Mouse (Mus musculus) liver, embryonic 12.5 days (tissue): ENCODE results near the gene Tulp1. TPM values are rescaled to one million over a fixed set of nuclear protein-coding genes. Genes with fewer than 3 reads are reported as not detected.
"Not testable (repeated sequence)": the region's sequence is repeated elsewhere in the genome, so short reads cannot be mapped to it uniquely, and the experiment has no call there.

Experiments used
- ATAC-seq: fragments of 200-750 bp; cut with Nextera tagmentation; 2 replicates; pipeline ENCODE4 v1.8.0; 2017; ENCODE audit warnings: moderate number of reproducible peaks, mild to moderate bottlenecking, moderate library complexity
- H3K27ac ChIP-seq: fragments of 300-500 bp; sonication (generic); 2 replicates; pipeline ENCODE4 v1.5.1; 2016; ENCODE audit warnings: mild to moderate bottlenecking
- H3K27me3 ChIP-seq: fragments of 300-500 bp; sonication (generic); replicated peaks from 2 replicates; pipeline ENCODE4 v1.6.1; 2016; ENCODE audit warnings: mild to moderate bottlenecking, moderate library complexity
- H3K36me3 ChIP-seq: fragments of 300-500 bp; sonication (generic); 2 replicates; pipeline ENCODE4 v1.6.1; 2016; ENCODE audit warnings: mild to moderate bottlenecking, moderate library complexity
- H3K4me1 ChIP-seq: fragments of 300-500 bp; sonication (generic); 2 replicates; pipeline ENCODE4 v1.6.1; 2016
- H3K4me2 ChIP-seq: fragments of 300-500 bp; sonication (generic); 2 replicates; pipeline ENCODE4 v1.6.1; 2016; ENCODE audit warnings: mild to moderate bottlenecking, moderate library complexity
- H3K4me3 ChIP-seq: fragments of 300-500 bp; sonication (generic); 2 replicates; pipeline ENCODE4 v1.5.1; 2016; ENCODE audit warnings: mild to moderate bottlenecking, moderate library complexity
- H3K9ac ChIP-seq: fragments of 300-500 bp; sonication (generic); 2 replicates; pipeline ENCODE4 v1.6.1; 2016; ENCODE audit warnings: mild to moderate bottlenecking, moderate library complexity
- H3K9me3 ChIP-seq: fragments of 300-500 bp; sonication (generic); replicated peaks from 2 replicates; pipeline ENCODE4 v1.6.1; 2016; ENCODE audit warnings: mild to moderate bottlenecking, moderate library complexity
- WGBS: fragments of 180-500 bp; shearing (Covaris S2); methylation state at CpG from one replicate; pipeline ENCODE4 v1.1.7; 2016; ENCODE audit not compliant: insufficient replicate concordance; 5-methylcytosine and 5-hydroxymethylcytosine counted together
- polyA plus RNA-seq: library from polyadenylated mRNA; unstranded; fragments of >200 nt; fragmentation: Nextera tagmentation; extraction: Ambion mirVana; gene quantifications from 2 replicates; pipeline ENCODE4 v1.2.1, GENCODE M21; 2016

Tulp1 gene
- polyA plus RNA-seq: 1.4 and 1.6 TPM in 2 replicates

DNA sequence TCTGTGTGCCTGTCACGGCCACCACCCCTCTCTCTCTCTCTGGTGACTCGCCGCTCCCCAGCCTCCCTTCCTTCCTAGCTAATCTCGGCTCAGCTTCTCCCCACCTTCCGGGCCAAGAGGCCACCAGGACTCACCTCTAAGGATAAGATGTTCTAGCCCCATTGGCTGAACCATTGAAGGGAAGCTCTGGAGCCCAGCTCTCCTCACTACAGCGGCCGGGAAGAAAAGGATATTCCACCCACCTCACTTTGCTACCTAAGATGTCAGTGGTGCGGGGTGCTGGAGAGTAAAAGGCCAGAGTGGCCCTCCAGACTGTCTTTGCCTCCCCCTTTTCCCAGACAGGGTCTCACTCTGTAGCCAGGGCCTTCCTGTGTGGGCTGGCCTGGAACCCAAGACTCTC is at the start of gene Tulp1:
Gene Tulp1 (minus strand): TSS at position 101 of the 400 bp plus-strand sequence.
- peaks cover 40% of the 10 kb centered on the region for H3K4me1 ChIP-seq
- H3K36me3 ChIP-seq: no peaks in the 10 kb centered on the region
- peak within 1 kb of the TSS; percentile 43 for H3K4me2 ChIP-seq
- no peaks in the 10 kb centered on the region for H3K9me3 ChIP-seq
- no peak within 1 kb of the TSS for H3K27ac ChIP-seq
- peaks cover 72% of the 10 kb centered on the region for H3K27me3 ChIP-seq
- no peak for ATAC-seq
- H3K9ac ChIP-seq: no peak within 1 kb of the TSS
- 20% methylated on average over 8 of the region's 8 CpGs for WGBS
- peak within 1 kb of the TSS; percentile 7; the same call in 1 of the 2 replicates for H3K4me3 ChIP-seq

DNA sequence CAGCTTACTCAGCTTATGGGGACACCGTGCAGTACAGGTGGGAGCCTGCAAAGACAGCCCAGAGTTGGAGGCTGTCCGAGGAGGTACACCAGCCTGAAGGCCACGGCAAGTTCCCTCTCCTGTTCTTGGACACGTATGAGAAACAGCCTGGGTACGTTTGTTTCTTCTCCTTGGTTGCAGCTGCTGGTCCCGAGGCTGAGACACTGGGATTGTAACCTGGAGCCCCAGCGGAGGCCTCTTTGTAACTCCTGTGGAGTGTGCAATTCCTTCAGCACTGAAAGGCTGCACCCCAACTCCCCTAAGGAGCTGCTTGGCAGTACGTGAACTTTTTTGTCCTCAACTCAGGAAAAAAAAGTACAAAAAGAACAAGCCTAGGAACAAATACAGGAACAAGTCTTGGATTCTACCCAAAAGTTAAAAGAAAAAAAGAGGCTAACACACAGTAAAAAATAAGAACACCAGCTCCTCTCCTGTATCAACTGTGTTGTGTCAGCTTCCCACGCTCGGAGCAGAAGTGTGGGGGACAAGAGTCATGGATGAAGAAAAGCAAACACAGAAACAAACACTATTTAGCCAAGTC is 46.4 kb upstream of the Tulp1 start:
- Histone ChIP-seq H3K4me3 (no peak overlapping the region), H3K27me3 (no peaks in the 10 kb centered on the region), H3K36me3 (peaks cover 50% of the 10 kb centered on the region), H3K27ac (no peak overlapping the region), H3K4me1 (peaks cover 10% of the 10 kb centered on the region), H3K9me3 (no peaks in the 10 kb centered on the region), H3K9ac (no peak overlapping the region), H3K4me2 (no peak overlapping the region)
- ATAC-seq: no peak
- WGBS: 78% methylated on average over 10 of the region's 10 CpGs

DNA sequence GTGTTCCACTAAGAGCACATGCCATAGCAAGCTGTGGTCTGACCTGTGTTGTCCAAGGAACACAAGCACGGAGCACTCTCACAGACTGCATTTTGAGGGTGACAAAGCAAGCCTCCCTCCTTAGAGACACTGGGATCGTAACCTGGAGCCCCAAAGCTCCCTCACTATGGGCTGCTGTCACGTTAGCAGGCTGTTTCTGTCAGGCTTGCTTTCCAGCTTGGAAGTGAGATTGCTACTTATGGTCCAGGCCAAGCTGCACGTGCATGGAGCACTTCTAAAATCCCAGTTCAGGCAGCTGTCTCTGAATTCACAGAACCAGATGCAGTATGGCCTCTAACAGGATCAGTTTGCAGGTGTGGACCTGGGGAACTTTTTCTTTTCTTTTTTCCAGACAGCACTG is 45.7 kb upstream of the Tulp1 start:
- WGBS: 78% methylated on average over 4 of the region's 4 CpGs
- Histone ChIP-seq H3K9ac (no peak overlapping the region), H3K36me3 (peaks cover 56% of the 10 kb centered on the region)

DNA sequence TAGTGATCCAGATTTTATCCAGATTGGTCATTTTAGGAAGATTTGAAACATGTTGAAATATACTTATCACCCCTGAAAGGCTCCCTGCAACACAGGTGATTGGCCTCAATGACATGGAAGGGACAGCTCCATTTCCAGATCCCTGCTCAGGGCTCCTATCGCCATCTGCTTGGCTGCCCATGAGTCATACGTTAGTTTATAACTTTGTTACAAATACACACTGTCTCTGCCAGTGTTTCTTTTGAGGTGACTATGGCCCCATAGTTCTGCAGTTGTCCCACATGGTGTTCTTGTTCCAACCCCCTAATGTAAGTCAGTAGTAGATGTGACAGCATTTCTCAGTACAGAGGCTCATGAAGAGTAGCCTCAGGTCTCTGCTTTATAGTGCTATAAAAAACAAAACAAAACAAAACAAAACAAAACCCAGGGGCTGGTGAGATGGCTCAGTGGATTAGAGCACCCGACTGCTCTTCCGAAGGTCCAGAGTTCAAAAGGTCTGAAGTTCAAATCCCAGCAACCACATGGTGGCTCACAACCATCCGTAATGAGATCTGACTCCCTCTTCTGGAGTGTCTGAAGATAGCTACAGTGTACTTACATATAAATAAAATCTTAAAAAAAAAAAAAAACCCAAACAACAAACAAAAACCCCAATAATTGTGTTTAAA is 43.4 kb upstream of the Tulp1 start:
- peaks cover 10% of the 10 kb centered on the region for H3K4me1 ChIP-seq
- 0 out of 2 replicates have a peak, but pooled peaks cover 3% of the 10 kb centered on the region for H3K9me3 ChIP-seq
- no peak overlapping the region for H3K9ac ChIP-seq
- H3K36me3 ChIP-seq: peaks cover 58% of the 10 kb centered on the region
- ATAC-seq: no peak
- no peak overlapping the region for H3K4me3 ChIP-seq
- H3K27me3 ChIP-seq: no peaks in the 10 kb centered on the region
- no peak overlapping the region for H3K4me2 ChIP-seq
- WGBS: 70% methylated on average over 5 of the region's 5 CpGs
- H3K27ac ChIP-seq: no peak overlapping the region

More for the DNA sequence above, 45.7 kb upstream of the Tulp1 start:
- Histone ChIP-seq H3K4me1 (peaks cover 10% of the 10 kb centered on the region), H3K4me3 (no peak overlapping the region), H3K9me3 (no peaks in the 10 kb centered on the region), H3K27ac (no peak overlapping the region), H3K4me2 (no peak overlapping the region), H3K27me3 (no peaks in the 10 kb centered on the region)
- ATAC-seq: no peak

DNA sequence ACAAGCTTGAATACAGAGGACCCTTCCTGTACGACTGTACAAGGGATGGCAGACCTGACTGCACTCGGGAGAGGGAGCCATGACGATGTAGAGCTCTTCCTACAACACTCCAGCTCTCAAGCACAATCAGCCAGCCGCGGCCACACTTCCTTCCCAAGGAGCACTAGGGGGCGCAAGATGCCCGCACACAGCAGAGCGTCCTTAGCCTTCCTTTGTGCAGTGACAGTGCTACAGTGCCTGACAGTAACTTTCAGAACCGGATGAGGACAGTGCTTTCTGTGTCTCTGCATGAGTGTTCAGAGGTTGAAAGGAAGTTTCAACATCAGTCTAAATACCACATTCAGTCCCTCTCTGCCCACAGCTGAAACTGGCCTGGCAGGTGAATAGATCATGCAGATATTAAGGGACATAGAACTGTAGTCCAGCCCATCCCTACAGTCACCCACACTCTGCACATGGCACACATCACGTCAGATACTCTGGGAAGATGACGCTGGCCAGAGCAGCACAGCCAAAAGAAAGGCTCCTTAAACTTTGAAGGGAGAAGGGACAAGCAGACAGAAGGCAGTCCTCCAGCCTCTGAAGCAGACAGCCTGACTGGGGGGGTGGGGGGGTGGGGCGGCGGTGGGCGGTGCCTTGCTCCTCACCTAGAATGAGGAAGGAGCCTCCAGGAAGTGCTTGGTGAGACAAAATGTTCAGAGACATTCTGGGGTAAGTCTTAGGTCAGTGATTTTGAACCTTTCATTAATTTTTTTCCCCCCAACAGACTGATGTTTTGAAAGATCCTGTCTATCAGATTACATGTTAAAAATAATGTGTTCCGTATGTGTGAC is 42.6 kb upstream of the Tulp1 start:
- Histone ChIP-seq H3K9me3 (0 out of 2 replicates have a peak, but pooled peaks cover 3% of the 10 kb centered on the region), H3K4me2 (no peak overlapping the region), H3K4me3 (no peak overlapping the region), H3K36me3 (peaks cover 54% of the 10 kb centered on the region), H3K27ac (peak overlapping the region; percentile 17; the same call in 1 of the 2 replicates), H3K9ac (no peak overlapping the region), H3K4me1 (peaks cover 10% of the 10 kb centered on the region), H3K27me3 (no peaks in the 10 kb centered on the region)
- WGBS: 29% methylated on average over 15 of the region's 15 CpGs
- peak; percentile 49; the same call in 1 of the 2 replicates for ATAC-seq

DNA sequence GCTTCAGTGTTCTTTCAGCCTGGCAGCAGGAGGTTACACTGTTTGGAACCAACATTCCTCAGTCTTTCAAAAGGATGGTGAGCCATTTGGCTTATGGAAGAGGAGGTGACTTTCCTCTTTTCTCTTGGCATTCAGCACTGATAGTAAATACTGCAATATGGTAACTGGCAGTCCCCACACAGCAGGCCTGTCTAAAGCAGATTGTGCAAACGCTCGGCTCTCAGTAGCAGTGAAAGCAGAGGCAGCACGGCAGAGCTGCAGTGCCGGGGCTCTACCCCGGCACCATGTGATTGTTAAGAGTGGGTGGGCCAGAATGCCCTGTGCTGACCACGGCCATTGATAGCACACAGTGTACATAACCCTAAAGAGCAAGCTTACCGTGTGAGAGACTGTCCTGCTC is 41.4 kb upstream of the Tulp1 start:
- Histone ChIP-seq H3K9ac (no peak overlapping the region), H3K4me2 (no peak overlapping the region), H3K4me1 (peaks cover 10% of the 10 kb centered on the region), H3K27me3 (no peaks in the 10 kb centered on the region), H3K27ac (no peak overlapping the region), H3K4me3 (no peak overlapping the region), H3K9me3 (0 out of 2 replicates have a peak, but pooled peaks cover 3% of the 10 kb centered on the region), H3K36me3 (peaks cover 54% of the 10 kb centered on the region)
- ATAC-seq: no peak
- 79% methylated on average over 7 of the region's 7 CpGs for WGBS

DNA sequence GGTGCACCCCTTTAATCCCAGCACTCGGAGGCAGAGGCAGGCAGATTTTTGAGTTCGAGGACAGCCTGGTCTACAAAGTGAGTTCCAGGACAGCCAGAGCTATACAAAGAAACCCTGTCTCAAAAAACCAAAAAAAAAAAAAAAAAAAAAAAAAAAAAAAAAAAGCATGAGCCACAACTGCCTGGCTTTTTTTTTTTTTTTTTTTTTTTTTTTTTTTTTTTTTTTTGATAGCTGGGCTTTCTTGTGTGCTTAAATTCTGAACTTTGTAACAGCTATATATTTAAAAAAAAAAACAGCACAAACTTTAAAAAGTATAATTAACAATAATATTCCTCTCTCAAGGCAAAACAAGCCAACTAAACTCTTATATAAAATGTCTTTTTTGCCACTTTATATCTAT is 39.7 kb upstream of the Tulp1 start:
- H3K4me3 ChIP-seq, H3K9ac ChIP-seq, H3K4me1 ChIP-seq, H3K27me3 ChIP-seq, ATAC-seq, H3K4me2 ChIP-seq, H3K9me3 ChIP-seq, H3K27ac ChIP-seq: not testable (repeated sequence)
- H3K36me3 ChIP-seq: peaks cover 53% of the 10 kb centered on the region
- WGBS: 82% methylated on average over 2 of the region's 2 CpGs

DNA sequence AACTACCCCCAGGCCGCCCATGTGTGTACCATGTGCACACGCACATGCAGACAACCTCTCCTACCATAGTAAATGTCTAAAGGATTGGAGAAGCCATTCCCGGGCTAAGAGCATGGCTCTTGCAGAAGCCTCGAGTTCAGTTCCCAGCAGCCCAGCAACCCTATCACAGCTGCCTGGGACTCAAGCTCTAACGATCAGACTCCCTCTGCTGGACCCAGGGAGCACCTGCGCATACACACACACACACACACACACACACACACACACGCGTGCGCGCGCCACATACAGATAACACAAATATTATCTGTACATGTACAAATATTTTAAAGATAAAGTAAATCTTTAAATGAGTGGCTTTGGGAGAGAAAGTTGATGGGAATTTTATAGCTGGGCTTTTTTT is 39.3 kb upstream of the Tulp1 start:
- H3K4me1 ChIP-seq: peaks cover 10% of the 10 kb centered on the region
- H3K36me3 ChIP-seq: peaks cover 57% of the 10 kb centered on the region
- no peak overlapping the region for H3K4me2 ChIP-seq
- no peaks in the 10 kb centered on the region for H3K27me3 ChIP-seq
- no peak overlapping the region for H3K9ac ChIP-seq
- 84% methylated on average over 11 of the region's 11 CpGs for WGBS
- H3K9me3 ChIP-seq: 0 out of 2 replicates have a peak, but pooled peaks cover 3% of the 10 kb centered on the region
- no peak for ATAC-seq
- no peak overlapping the region for H3K4me3 ChIP-seq
- no peak overlapping the region for H3K27ac ChIP-seq

DNA sequence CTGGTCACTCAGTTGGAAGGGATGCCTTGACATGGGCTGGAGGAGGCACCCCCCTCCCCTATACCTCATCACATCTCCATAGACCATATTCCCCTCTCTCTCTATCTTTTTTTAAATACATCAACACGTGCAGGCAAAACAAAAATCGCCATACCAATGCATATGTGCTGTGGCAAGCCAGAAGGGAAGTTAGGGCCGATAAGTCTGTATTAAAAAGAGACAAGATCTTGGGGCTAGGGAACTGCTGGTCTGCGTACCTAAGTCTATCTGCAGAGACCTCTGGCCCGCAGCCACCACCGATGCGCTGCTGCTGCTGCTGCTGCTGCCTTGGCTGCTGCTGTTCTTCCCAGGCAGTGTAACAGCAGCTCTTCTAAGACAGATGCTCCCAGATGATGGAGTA is 30.0 kb upstream of the Tulp1 start:
- no peak overlapping the region for H3K9ac ChIP-seq
- H3K27ac ChIP-seq: no peak overlapping the region
- WGBS: 60% methylated on average over 7 of the region's 7 CpGs
- H3K4me1 ChIP-seq: peaks cover 14% of the 10 kb centered on the region
- H3K27me3 ChIP-seq: no peaks in the 10 kb centered on the region
- no peak for ATAC-seq
- H3K4me2 ChIP-seq: no peak overlapping the region
- no peak overlapping the region for H3K4me3 ChIP-seq
- H3K9me3 ChIP-seq: no peaks in the 10 kb centered on the region
- peaks cover 26% of the 10 kb centered on the region for H3K36me3 ChIP-seq

DNA sequence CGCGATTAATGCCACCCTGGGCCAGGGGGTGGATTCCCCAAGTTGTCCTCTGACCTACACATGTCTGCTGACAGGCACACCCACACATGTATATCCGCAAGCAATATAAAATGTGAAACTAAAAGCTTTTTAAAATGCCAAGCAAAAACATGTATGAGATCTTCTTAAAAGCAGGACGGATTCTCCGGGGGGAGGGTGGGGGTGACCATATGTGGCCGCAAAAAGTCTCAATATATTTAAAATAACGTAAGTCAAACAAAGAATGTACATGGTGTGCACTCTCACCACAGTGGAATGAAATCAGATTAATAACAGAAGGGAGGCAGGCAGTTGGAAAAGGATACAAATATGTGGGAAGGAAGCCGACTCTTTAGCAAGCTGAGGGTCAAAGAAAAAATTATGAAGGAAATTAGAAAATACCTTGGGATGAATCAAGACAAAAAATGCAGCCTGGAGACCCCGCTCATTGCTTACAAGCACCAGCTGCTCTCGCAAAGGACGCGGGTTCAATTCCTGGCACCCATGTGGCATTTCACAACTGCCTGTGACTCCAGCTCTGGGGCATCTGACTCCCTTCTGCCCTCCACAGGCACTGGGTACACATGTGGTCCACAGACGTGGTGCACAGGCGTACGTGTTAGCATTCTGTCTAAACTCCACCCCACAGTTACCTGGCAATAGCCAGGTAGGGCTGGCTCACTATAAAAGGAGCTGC is 29.2 kb upstream of the Tulp1 start:
- ATAC-seq: no peak

DNA sequence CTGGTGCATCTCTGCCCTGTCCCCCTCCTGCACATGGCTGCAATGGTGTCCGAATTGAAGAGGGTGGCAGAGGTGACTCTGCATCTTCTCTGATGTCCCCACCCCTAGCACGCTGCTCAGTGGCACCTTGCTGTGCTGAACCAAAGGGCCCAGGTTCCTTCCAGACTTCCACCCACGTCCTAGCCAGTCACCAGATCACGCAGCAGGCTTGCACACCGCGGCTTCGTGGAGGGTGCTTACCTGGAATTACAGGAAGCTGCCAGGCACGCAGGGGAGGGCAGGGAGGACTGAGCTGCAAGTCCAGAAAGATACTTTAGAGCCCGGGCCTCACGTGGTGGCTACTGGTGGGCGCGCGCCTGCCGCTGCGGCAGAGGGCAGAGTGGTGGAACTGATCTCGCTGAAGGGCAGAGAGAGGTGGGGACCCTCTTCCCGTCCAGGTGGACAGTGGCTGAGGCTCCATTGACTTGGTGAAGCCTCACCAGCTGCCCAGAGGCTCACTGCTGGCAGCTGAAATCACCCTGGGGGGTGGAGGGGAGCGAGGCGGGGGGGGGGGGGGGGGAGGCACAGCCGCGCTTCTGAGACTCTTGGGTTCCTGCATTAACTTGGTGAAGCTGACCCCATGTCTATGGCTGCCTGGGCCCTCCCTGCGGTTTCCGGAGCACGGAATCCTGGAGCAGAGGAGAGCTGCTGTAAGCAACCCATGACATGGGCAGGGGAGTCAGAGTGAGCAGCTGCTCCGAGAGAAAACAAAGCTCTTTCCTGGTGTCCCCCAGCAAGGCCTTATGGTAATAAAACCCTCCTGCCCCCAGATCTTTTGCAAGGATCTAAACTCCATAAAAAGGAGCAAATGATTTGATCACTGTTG is 26.8 kb upstream of the Tulp1 start:
- Histone ChIP-seq H3K4me2 (peak overlapping the region; percentile 53), H3K27ac (no peak overlapping the region), H3K4me1 (peaks cover 14% of the 10 kb centered on the region), H3K9ac (0 out of 2 replicates have a peak overlapping the region, but pooled peaks have one; percentile 25), H3K4me3 (no peak overlapping the region), H3K27me3 (peaks cover 29% of the 10 kb centered on the region), H3K9me3 (no peaks in the 10 kb centered on the region), H3K36me3 (no peaks in the 10 kb centered on the region)
- ATAC-seq: no peak
- WGBS: 6% methylated on average over 21 of the region's 25 CpGs

More for the DNA sequence above, 29.2 kb upstream of the Tulp1 start:
- H3K9me3 ChIP-seq: no peaks in the 10 kb centered on the region
- H3K36me3 ChIP-seq: peaks cover 18% of the 10 kb centered on the region
- H3K27ac ChIP-seq: no peak overlapping the region
- peaks cover 5% of the 10 kb centered on the region for H3K27me3 ChIP-seq
- H3K9ac ChIP-seq: no peak overlapping the region
- H3K4me1 ChIP-seq: peaks cover 14% of the 10 kb centered on the region
- H3K4me2 ChIP-seq: no peak overlapping the region
- no peak overlapping the region for H3K4me3 ChIP-seq
- WGBS: 76% methylated on average over 15 of the region's 15 CpGs
